Mouse (Mus musculus): ENCODE results near the gene Exosc10. TPM values are rescaled to one million over a fixed set of nuclear protein-coding genes. Genes with fewer than 3 reads are reported as not detected.

Gene Exosc10
- polyA plus RNA-seq, 2 experiments: 20.1 to 36.0 TPM

GRCm38 (mm10) chr4:148570138-148570537 is 11.9 kb downstream of the Exosc10 start:
- no peak for DNase-seq (ENCODE audit: low read depth in 3 of 3, low spot score in 3 of 3)
- no peak overlapping the region for H3K9ac ChIP-seq (replicated peaks)
- TF ChIP-seq EP300 (IDR thresholded peaks at IDR 0.05; ENCODE audit: low read depth): no peak
- no peak for TF ChIP-seq CTCF (IDR thresholded peaks at IDR 0.05; ENCODE audit: low read depth)
- H3K9me3 ChIP-seq (ENCODE audit: control insufficient read depth, low read length): no peaks in the 10 kb centered on the region
- H3K36me3 ChIP-seq (replicated peaks; ENCODE audit: control insufficient read depth, insufficient read depth, low read depth): peaks cover 81% of the 10 kb centered on the region
- H3K27me3 ChIP-seq (ENCODE audit: control insufficient read depth, insufficient read depth, low read length): no peaks in the 10 kb centered on the region
- H3K4me3 ChIP-seq (ENCODE audit: insufficient read depth in 1 of 2, low read depth in 2 of 2, low read length in 2 of 2): no peak overlapping the region
- no peak overlapping the region for H3K4me2 ChIP-seq (ENCODE audit: low read depth)
- 83% methylated on average over 10 of the region's 10 CpGs for WGBS (ENCODE audit: insufficient replicate concordance)
- no peaks in the 10 kb centered on the region for H3K4me1 ChIP-seq (replicated peaks; ENCODE audit: control insufficient read depth in 2 of 2, insufficient read depth in 2 of 2, low read length in 1 of 2)
- H3K27ac ChIP-seq: no peak overlapping the region
- ATAC-seq (ENCODE audit: insufficient read depth): no peak

GRCm38 (mm10) chr4:148570693-148571295 is 12.6 kb downstream of the Exosc10 start:
- Histone ChIP-seq H3K4me3 (ENCODE audit: insufficient read depth in 1 of 2, low read depth in 2 of 2, low read length in 2 of 2) (no peak overlapping the region), H3K27me3 (ENCODE audit: control insufficient read depth, insufficient read depth, low read length) (no peaks in the 10 kb centered on the region), H3K4me2 (ENCODE audit: low read depth) (no peak overlapping the region), H3K9ac (replicated peaks) (no peak overlapping the region), H3K9me3 (ENCODE audit: control insufficient read depth, low read length) (no peaks in the 10 kb centered on the region), H3K4me1 (replicated peaks; ENCODE audit: control insufficient read depth in 2 of 2, insufficient read depth in 2 of 2, low read length in 1 of 2) (no peaks in the 10 kb centered on the region), H3K27ac (no peak overlapping the region), H3K36me3 (replicated peaks; ENCODE audit: control insufficient read depth, insufficient read depth, low read depth) (peaks cover 81% of the 10 kb centered on the region)
- 90% methylated on average over 9 of the region's 9 CpGs for WGBS (ENCODE audit: insufficient replicate concordance)
- TF ChIP-seq CTCF (IDR thresholded peaks at IDR 0.05; ENCODE audit: low read depth) (no peak), EP300 (IDR thresholded peaks at IDR 0.05; ENCODE audit: low read depth) (no peak)
- no peak for DNase-seq (ENCODE audit: low read depth in 3 of 3, low spot score in 3 of 3)
- ATAC-seq (ENCODE audit: insufficient read depth): no peak

GRCm38 (mm10) chr4:148573222-148573621 is 15.0 kb downstream of the Exosc10 start:
- Histone ChIP-seq H3K4me1 (replicated peaks; ENCODE audit: control insufficient read depth in 2 of 2, insufficient read depth in 2 of 2, low read length in 1 of 2) (no peaks in the 10 kb centered on the region), H3K4me3 (ENCODE audit: insufficient read depth in 1 of 2, low read depth in 2 of 2, low read length in 2 of 2) (no peak overlapping the region), H3K9ac (replicated peaks) (no peak overlapping the region), H3K36me3 (replicated peaks; ENCODE audit: control insufficient read depth, insufficient read depth, low read depth) (peaks cover 72% of the 10 kb centered on the region), H3K4me2 (ENCODE audit: low read depth) (no peak overlapping the region), H3K27me3 (ENCODE audit: control insufficient read depth, insufficient read depth, low read length) (no peaks in the 10 kb centered on the region), H3K9me3 (ENCODE audit: control insufficient read depth, low read length) (no peaks in the 10 kb centered on the region), H3K27ac (no peak overlapping the region)
- TF ChIP-seq CTCF (IDR thresholded peaks at IDR 0.05; ENCODE audit: low read depth) (no peak), EP300 (IDR thresholded peaks at IDR 0.05; ENCODE audit: low read depth) (no peak)
- DNase-seq (ENCODE audit: low read depth in 3 of 3, low spot score in 3 of 3) (no peak), ATAC-seq (ENCODE audit: insufficient read depth) (no peak)
- WGBS (ENCODE audit: insufficient replicate concordance): 61% methylated on average over 7 of the region's 7 CpGs

GRCm38 (mm10) chr4:148580765-148581164 is 22.5 kb downstream of the Exosc10 start:
- DNase-seq (ENCODE audit: low read depth in 3 of 3, low spot score in 3 of 3): no peak
- Histone ChIP-seq H3K4me1 (replicated peaks; ENCODE audit: control insufficient read depth in 2 of 2, insufficient read depth in 2 of 2, low read length in 1 of 2) (peaks cover 0 to 9% of the 10 kb centered on the region in 2 experiments; a peak in 2 of 4 replicates), H3K27me3 (ENCODE audit: control insufficient read depth, insufficient read depth, low read length) (no peaks in the 10 kb centered on the region), H3K9me3 (ENCODE audit: control insufficient read depth, low read length) (no peaks in the 10 kb centered on the region), H3K36me3 (replicated peaks; ENCODE audit: control insufficient read depth, insufficient read depth, low read depth) (peaks cover 32% of the 10 kb centered on the region), H3K27ac (no peak overlapping the region), H3K4me2 (ENCODE audit: low read depth) (no peak overlapping the region), H3K4me3 (ENCODE audit: insufficient read depth in 1 of 2, low read depth in 2 of 2, low read length in 2 of 2) (no peak overlapping the region), H3K9ac (replicated peaks) (no peak overlapping the region)
- 86% methylated on average over 9 of the region's 9 CpGs for WGBS (ENCODE audit: insufficient replicate concordance)
- no peak for TF ChIP-seq EP300 (IDR thresholded peaks at IDR 0.05; ENCODE audit: low read depth)
- TF ChIP-seq CTCF (IDR thresholded peaks at IDR 0.05; ENCODE audit: low read depth): no peak
- ATAC-seq (ENCODE audit: insufficient read depth): no peak

GRCm38 (mm10) chr4:148581422-148581821 is 23.2 kb downstream of the Exosc10 start:
- 76% methylated on average over 5 of the region's 5 CpGs for WGBS (ENCODE audit: insufficient replicate concordance)
- no peak for ATAC-seq (ENCODE audit: insufficient read depth)
- H3K9ac ChIP-seq (replicated peaks): no peak overlapping the region

More at GRCm38 (mm10) chr4:148581422-148581821, 23.2 kb downstream of the Exosc10 start:
- Histone ChIP-seq H3K27ac (no peak overlapping the region), H3K36me3 (replicated peaks; ENCODE audit: control insufficient read depth, insufficient read depth, low read depth) (peaks cover 25% of the 10 kb centered on the region), H3K27me3 (ENCODE audit: control insufficient read depth, insufficient read depth, low read length) (no peaks in the 10 kb centered on the region), H3K4me2 (ENCODE audit: low read depth) (no peak overlapping the region), H3K4me1 (replicated peaks; ENCODE audit: control insufficient read depth in 2 of 2, insufficient read depth in 2 of 2, low read length in 1 of 2) (peaks cover 0 to 9% of the 10 kb centered on the region in 2 experiments; a peak in 2 of 4 replicates), H3K4me3 (ENCODE audit: insufficient read depth in 1 of 2, low read depth in 2 of 2, low read length in 2 of 2) (no peak overlapping the region), H3K9me3 (ENCODE audit: control insufficient read depth, low read length) (no peaks in the 10 kb centered on the region)
- TF ChIP-seq EP300 (IDR thresholded peaks at IDR 0.05; ENCODE audit: low read depth) (no peak), CTCF (IDR thresholded peaks at IDR 0.05; ENCODE audit: low read depth) (no peak)
- no peak for DNase-seq (ENCODE audit: low read depth in 3 of 3, low spot score in 3 of 3)

All from liver, embryonic 14.5 days (tissue).